Mouse (Mus musculus) urinary bladder, postnatal 4 days (tissue): ENCODE results near the gene Cfap161.

Experiments used
- DNase-seq, 2 experiments: peaks; one replicate each; pipeline ENCODE4 v3.0.0; 2021 to 2022; ENCODE audit warnings: low spot score in 2 of 2

Cfap161 gene

GRCm38 (mm10) chr7:83739680-83740310, 54.9 kb downstream of the Cfap161 start:
- DNase-seq: no peak

GRCm38 (mm10) chr7:83738623-83739462, 55.8 kb downstream of the Cfap161 start:
- DNase-seq: no peak

GRCm38 (mm10) chr7:83737914-83738490, 56.7 kb downstream of the Cfap161 start:
- DNase-seq: no peak

- DNase-seq: no peak
Measured at GRCm38 (mm10) chr7:83736341-83737115, 58.2 kb downstream of the Cfap161 start.

GRCm38 (mm10) chr7:83735108-83735781, 59.4 kb downstream of the Cfap161 start:
- DNase-seq: no peak

- DNase-seq: no peak
Measured at GRCm38 (mm10) chr7:83734671-83735082, 60.0 kb downstream of the Cfap161 start.

GRCm38 (mm10) chr7:83734246-83734645, 60.4 kb downstream of the Cfap161 start:
- DNase-seq: no peak

GRCm38 (mm10) chr7:83732781-83733180, 61.9 kb downstream of the Cfap161 start:
- no peak for DNase-seq

- DNase-seq: no peak
Measured at GRCm38 (mm10) chr7:83731961-83732666, 62.6 kb downstream of the Cfap161 start.

GRCm38 (mm10) chr7:83731297-83731696, 63.4 kb downstream of the Cfap161 start:
- DNase-seq: no peak

GRCm38 (mm10) chr7:83726936-83727632, 67.6 kb downstream of the Cfap161 start:
- no peak for DNase-seq

- no peak for DNase-seq
Measured at GRCm38 (mm10) chr7:83725801-83726200, 68.9 kb downstream of the Cfap161 start.

- DNase-seq: no peak
Measured at GRCm38 (mm10) chr7:83724541-83724940, 70.1 kb downstream of the Cfap161 start.
